Mouse (Mus musculus): ENCODE data around the gene Spn.
"Not testable (repeated sequence)": the region's sequence is repeated elsewhere in the genome, so short reads cannot be mapped to it uniquely, and the experiment has no call there.

The Spn gene

GRCm38 (mm10) chr7:127105551-127105950 lies 32.1 kb downstream of the Spn start:
- no peak for DNase-seq (ENCODE audit: low spot score)

- peak; percentile 95 for DNase-seq (ENCODE audit: low spot score)
Observed at GRCm38 (mm10) chr7:127104560-127105332, 32.9 kb downstream of the Spn start.

- no peak for DNase-seq (ENCODE audit: low spot score)
Observed at GRCm38 (mm10) chr7:127103960-127104359, 33.7 kb downstream of the Spn start.

- no peak for DNase-seq (ENCODE audit: low spot score)
Observed at GRCm38 (mm10) chr7:127102148-127102547, 35.5 kb downstream of the Spn start.

- peak; percentile 46 for DNase-seq (ENCODE audit: low spot score)
Observed at GRCm38 (mm10) chr7:127101451-127102016, 36.1 kb downstream of the Spn start.

- no peak for DNase-seq (ENCODE audit: low spot score)
Observed at GRCm38 (mm10) chr7:127099528-127099927, 38.1 kb downstream of the Spn start.

GRCm38 (mm10) chr7:127098950-127099349 lies 38.7 kb downstream of the Spn start:
- DNase-seq (ENCODE audit: low spot score), result no peak

GRCm38 (mm10) chr7:127098521-127098920 lies 39.1 kb downstream of the Spn start:
- DNase-seq (ENCODE audit: low spot score), result no peak

GRCm38 (mm10) chr7:127096456-127096855 lies 41.2 kb downstream of the Spn start:
- DNase-seq (ENCODE audit: low spot score), result no peak

GRCm38 (mm10) chr7:127093914-127094313 lies 43.7 kb downstream of the Spn start:
- no peak for DNase-seq (ENCODE audit: low spot score)

GRCm38 (mm10) chr7:127091114-127091896 lies 46.3 kb downstream of the Spn start, which contains the start of gene AI467606:
TSS of gene AI467606 (plus strand) at chr7:127091359.
- DNase-seq (ENCODE audit: low spot score), result no peak

- DNase-seq (ENCODE audit: low spot score), result no peak
Observed at GRCm38 (mm10) chr7:127090154-127091113, 47.2 kb downstream of the Spn start.

GRCm38 (mm10) chr7:127088901-127089845 lies 48.5 kb downstream of the Spn start:
- DNase-seq (ENCODE audit: low spot score), result no peak

GRCm38 (mm10) chr7:127088083-127088482 lies 49.5 kb downstream of the Spn start:
- DNase-seq (ENCODE audit: low spot score), result no peak

GRCm38 (mm10) chr7:127087278-127088010 lies 50.2 kb downstream of the Spn start, which contains the start of gene Zg16:
TSS of gene Zg16 (minus strand) at chr7:127087328.
- not testable (repeated sequence) for DNase-seq (ENCODE audit: low spot score)

- DNase-seq (ENCODE audit: low spot score), result not testable (repeated sequence)
Observed at GRCm38 (mm10) chr7:127085751-127086150, 51.9 kb downstream of the Spn start.

GRCm38 (mm10) chr7:127084794-127085193 lies 52.8 kb downstream of the Spn start:
- DNase-seq (ENCODE audit: low spot score), result no peak

- DNase-seq (ENCODE audit: low spot score), result no peak
Observed at GRCm38 (mm10) chr7:127083689-127084088, 53.9 kb downstream of the Spn start.

- no peak for DNase-seq (ENCODE audit: low spot score)
Observed at GRCm38 (mm10) chr7:127082995-127083394, 54.6 kb downstream of the Spn start.

- DNase-seq (ENCODE audit: low spot score), result no peak
Observed at GRCm38 (mm10) chr7:127082271-127082670, 55.4 kb downstream of the Spn start.

Measured in MN1 (cell line).